Mouse (Mus musculus): Measurements from ENCODE around the gene Dpp9. TPM values are rescaled to one million over a fixed set of nuclear protein-coding genes. Genes with fewer than 3 reads are reported as not detected.

Gene Dpp9
- total and polyA plus RNA-seq, 3 experiments: 13.5 to 37.9 (median 23.0) TPM

DNA sequence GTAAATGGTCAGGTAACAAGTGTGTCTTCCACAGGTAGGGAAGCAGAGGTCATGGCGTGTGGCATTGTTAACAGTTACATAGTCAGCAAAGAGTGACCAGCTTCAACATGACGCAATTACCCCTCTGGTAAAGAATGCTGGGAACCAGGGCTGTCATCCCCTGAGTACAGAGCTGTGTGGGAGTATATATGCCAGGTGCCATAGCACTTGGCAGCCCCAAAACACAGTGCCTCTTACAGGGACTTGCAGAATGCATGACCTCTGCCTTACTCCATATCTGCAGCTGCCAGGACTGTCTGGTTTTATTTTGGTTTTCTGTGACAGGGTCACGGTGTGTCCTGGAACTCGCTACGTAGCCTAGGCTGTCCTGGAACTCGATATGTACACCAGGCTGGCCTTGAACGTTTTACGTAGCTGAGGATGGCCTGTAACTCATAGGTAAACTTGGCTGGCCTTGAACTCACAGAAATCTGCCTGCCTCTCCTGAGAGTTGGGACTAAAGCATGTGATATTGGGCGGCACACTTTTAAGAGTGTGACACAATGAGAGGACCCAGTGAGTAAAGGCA is 10.7 kb downstream of the Dpp9 start:
- dilution Hi-C loops (cut with MboI; ENCODE audit: extremely low pct_ligation_motif_present, extremely low pct_unique_long_range_greater_than_20kb, low sequenced_read_pairs) (no loop called here), in situ Hi-C loops (cut with MboI; ENCODE audit: low pct_ligation_motif_present, low pct_unique_long_range_greater_than_20kb, low sequenced_read_pairs) (no loop called here)
- Histone ChIP-seq H3K9ac (ENCODE audit: insufficient read depth, low read depth) (no peak overlapping the region), H3K9me3 (replicated peaks; ENCODE audit: low read length) (no peaks in the 10 kb centered on the region), H3K4me1 (ENCODE audit: control insufficient read depth in 1 of 2, insufficient read depth in 2 of 2) (peaks cover 2 to 8% of the 10 kb centered on the region in 2 experiments; a peak in 3 of 4 replicates), H3K27me3 (replicated peaks) (no peaks in the 10 kb centered on the region), H3K27ac (ENCODE audit: insufficient read depth, low read depth) (no peak overlapping the region), H3K36me3 (replicated peaks in 1 of 2; ENCODE audit: control insufficient read depth in 1 of 2, insufficient read depth in 1 of 2, low read length in 1 of 2) (peaks cover 87 to 99% of the 10 kb centered on the region in 2 experiments), H3K4me2 (ENCODE audit: insufficient read depth, low read depth, poor library complexity, severe bottlenecking) (no peak overlapping the region), H3K4me3 (replicated peaks in 1 of 3; ENCODE audit: low read depth in 2 of 3, low read length in 2 of 3, poor library complexity in 1 of 3) (no peak overlapping the region), H3K79me2 (replicated peaks; ENCODE audit: control insufficient read depth, extremely low read depth, insufficient read depth, poor library complexity, severe bottlenecking) (no peaks in the 10 kb centered on the region)
- no peak for TF ChIP-seq CHD2 (IDR thresholded peaks at IDR 0.05; ENCODE audit: low read length)
- no peak for TF ChIP-seq MEF2A (IDR thresholded peaks at IDR 0.05; ENCODE audit: borderline replicate concordance, low read depth, low read length)
- TF ChIP-seq ZNF384 (IDR thresholded peaks at IDR 0.05; ENCODE audit: low read depth, low read length): no peak
- no peak for TF ChIP-seq RAD21 (IDR thresholded peaks at IDR 0.05; ENCODE audit: low read depth, low read length)
- no peak for TF ChIP-seq CTCF (conservative IDR thresholded peaks at IDR 0.05 in 1 of 2, IDR thresholded peaks at IDR 0.05 in 1 of 2; ENCODE audit: low read depth in 2 of 2, low read length in 2 of 2)
- no peak for TF ChIP-seq ZMIZ1 (IDR thresholded peaks at IDR 0.05; ENCODE audit: low read depth, low read length)
- no peak for TF ChIP-seq TCF12 (IDR thresholded peaks at IDR 0.05; ENCODE audit: low read depth, low read length)
- TF ChIP-seq E2F4 (IDR thresholded peaks at IDR 0.05; ENCODE audit: insufficient replicate concordance, low read depth, low read length): no peak
- no peak for TF ChIP-seq ZC3H11A (IDR thresholded peaks at IDR 0.05; ENCODE audit: low read depth, low read length)
- TF ChIP-seq ETS1 (conservative IDR thresholded peaks at IDR 0.05; ENCODE audit: low read depth, low read length): no peak
- TF ChIP-seq CHD1 (IDR thresholded peaks at IDR 0.05; ENCODE audit: low read depth, low read length): no peak
- no peak for TF ChIP-seq POLR2AphosphoS2 (IDR thresholded peaks at IDR 0.05; ENCODE audit: low read depth, low read length)
- TF ChIP-seq UBTF (IDR thresholded peaks at IDR 0.05; ENCODE audit: low read depth, low read length): no peak
- TF ChIP-seq RCOR1 (conservative IDR thresholded peaks at IDR 0.05; ENCODE audit: low read depth, low read length): no peak
- TF ChIP-seq MAZ (IDR thresholded peaks at IDR 0.05; ENCODE audit: low read depth, low read length): no peak
- TF ChIP-seq TBP (conservative IDR thresholded peaks at IDR 0.05; ENCODE audit: low read depth, low read length): no peak
- DNase-seq (ENCODE audit: extremely low read depth): no peak

DNA sequence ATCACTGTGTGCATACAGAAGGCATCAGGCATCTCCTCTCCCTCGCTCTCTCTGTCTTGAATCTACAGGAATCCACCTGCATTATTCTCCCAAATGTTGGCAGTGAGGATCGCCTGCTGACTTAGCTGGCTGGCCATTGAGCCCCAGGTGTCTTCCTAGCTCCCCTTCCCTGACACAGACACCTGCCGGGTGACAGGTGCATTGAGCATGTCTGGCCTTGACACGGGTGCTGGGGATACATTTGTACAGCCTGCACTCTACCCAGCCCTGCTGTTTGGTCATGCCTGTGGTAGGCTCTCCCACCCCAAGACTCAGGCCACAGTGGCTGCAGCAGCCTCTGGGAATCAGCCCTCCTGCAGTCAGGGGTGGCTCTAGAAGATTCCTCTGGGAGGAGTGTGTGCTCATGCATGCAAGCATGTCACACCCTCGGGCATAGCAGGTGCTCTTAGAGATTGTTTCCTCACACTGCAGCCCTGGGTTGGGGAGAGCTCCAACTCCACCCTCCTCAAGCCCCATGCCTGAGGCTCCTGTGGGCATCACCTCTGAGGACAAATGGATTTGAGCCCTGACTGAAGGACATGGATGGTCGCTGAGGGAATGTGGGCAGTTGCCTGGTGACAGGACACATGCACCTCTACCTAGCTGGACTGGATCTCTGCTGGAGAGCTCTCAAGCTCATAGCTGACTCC is 11.6 kb downstream of the Dpp9 start:
- Histone ChIP-seq H3K4me1 (ENCODE audit: control insufficient read depth in 1 of 2, insufficient read depth in 2 of 2) (no peaks in the 10 kb centered on the region), H3K36me3 (replicated peaks in 1 of 2; ENCODE audit: control insufficient read depth in 1 of 2, insufficient read depth in 1 of 2, low read length in 1 of 2) (peaks cover 97 to 100% of the 10 kb centered on the region in 2 experiments), H3K27me3 (replicated peaks) (no peaks in the 10 kb centered on the region), H3K9me3 (replicated peaks; ENCODE audit: low read length) (no peaks in the 10 kb centered on the region), H3K79me2 (replicated peaks; ENCODE audit: control insufficient read depth, extremely low read depth, insufficient read depth, poor library complexity, severe bottlenecking) (no peaks in the 10 kb centered on the region), H3K4me2 (ENCODE audit: insufficient read depth, low read depth, poor library complexity, severe bottlenecking) (no peak overlapping the region), H3K27ac (ENCODE audit: insufficient read depth, low read depth) (no peak overlapping the region), H3K9ac (ENCODE audit: insufficient read depth, low read depth) (no peak overlapping the region), H3K4me3 (replicated peaks in 1 of 3; ENCODE audit: low read depth in 2 of 3, low read length in 2 of 3, poor library complexity in 1 of 3) (no peak overlapping the region)
- dilution Hi-C loops (cut with MboI; ENCODE audit: extremely low pct_ligation_motif_present, extremely low pct_unique_long_range_greater_than_20kb, low sequenced_read_pairs) (no loop called here), in situ Hi-C loops (cut with MboI; ENCODE audit: low pct_ligation_motif_present, low pct_unique_long_range_greater_than_20kb, low sequenced_read_pairs) (no loop called here)
- no peak for TF ChIP-seq BHLHE40 (IDR thresholded peaks at IDR 0.05; ENCODE audit: low read depth, low read length)
- TF ChIP-seq CTCF (conservative IDR thresholded peaks at IDR 0.05 in 1 of 2, IDR thresholded peaks at IDR 0.05 in 1 of 2; ENCODE audit: low read depth in 2 of 2, low read length in 2 of 2): no peak
- TF ChIP-seq RCOR1 (conservative IDR thresholded peaks at IDR 0.05; ENCODE audit: low read depth, low read length): no peak
- TF ChIP-seq ELF1 (IDR thresholded peaks at IDR 0.05; ENCODE audit: low read depth, low read length): no peak
- no peak for TF ChIP-seq ZKSCAN1 (IDR thresholded peaks at IDR 0.05; ENCODE audit: borderline replicate concordance, low read depth, low read length)
- no peak for DNase-seq (ENCODE audit: extremely low read depth)
